Mouse (Mus musculus) myocyte (in vitro differentiated cells): Measurements from ENCODE around the gene Gpr119.

ENCODE experiments used
- MYOG ChIP-seq, 3 experiments: IDR thresholded peaks; one replicate each; pipeline ENCODE4 v1.6.1; 2011; ENCODE audit warnings: control low read depth in 2 of 3, low read depth in 2 of 3, mild to moderate bottlenecking in 2 of 3; ENCODE audit not compliant: insufficient read length in 2 of 3, control insufficient read depth in 1 of 3, insufficient read depth in 1 of 3
- POLR2A ChIP-seq: IDR thresholded peaks from one replicate; pipeline ENCODE4 v1.6.1; 2011; ENCODE audit warnings: low read depth, mild to moderate bottlenecking, control low read depth, moderate library complexity; ENCODE audit not compliant: insufficient read length

DNA sequence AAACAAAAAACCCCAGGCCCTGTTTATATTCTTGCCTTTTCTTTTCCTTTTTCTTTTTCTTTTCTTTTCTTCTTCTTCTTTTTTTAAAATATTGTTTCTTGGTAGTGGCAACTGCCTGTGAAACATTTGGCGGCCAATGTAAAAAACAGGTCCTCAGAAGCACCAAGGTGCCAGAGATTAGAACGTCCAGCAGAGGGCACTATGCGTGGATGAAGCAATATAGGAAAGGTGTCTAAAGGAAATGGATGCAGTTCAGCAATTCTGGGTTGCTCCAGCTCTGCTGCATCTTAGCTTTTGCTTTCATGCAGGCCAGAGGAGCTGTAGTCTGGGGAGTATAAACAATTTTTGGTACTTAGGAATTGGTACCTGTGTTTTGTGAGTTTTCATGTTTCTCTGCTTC, 9.2 kb upstream of the Gpr119 start:
- TF ChIP-seq POLR2A, result no peak
- no peak for TF ChIP-seq MYOG (IDR thresholded peaks at IDR 0.05; ENCODE audit: control insufficient read depth in 1 of 3, insufficient read depth in 1 of 3, insufficient read length in 2 of 3, low read depth in 2 of 3)
